Mouse (Mus musculus) adrenal gland, postnatal 25 days (tissue): ENCODE measurements around the gene Ptprc. TPM values are rescaled to one million over a fixed set of nuclear protein-coding genes. Genes with fewer than 3 reads are reported as not detected.

Source experiments
- DNase-seq: peaks from one replicate; pipeline ENCODE4 v3.0.0; 2021; ENCODE audit warnings: mixed read lengths
- total RNA-seq: library from RNA; stranded (reverse); gene quantifications from 2 replicates; pipeline ENCODE4 v1.2.3, GENCODE M21; 2021

Ptprc gene
- total RNA-seq, 1 experiment from 2014 or later = 5.7 TPM

DNA sequence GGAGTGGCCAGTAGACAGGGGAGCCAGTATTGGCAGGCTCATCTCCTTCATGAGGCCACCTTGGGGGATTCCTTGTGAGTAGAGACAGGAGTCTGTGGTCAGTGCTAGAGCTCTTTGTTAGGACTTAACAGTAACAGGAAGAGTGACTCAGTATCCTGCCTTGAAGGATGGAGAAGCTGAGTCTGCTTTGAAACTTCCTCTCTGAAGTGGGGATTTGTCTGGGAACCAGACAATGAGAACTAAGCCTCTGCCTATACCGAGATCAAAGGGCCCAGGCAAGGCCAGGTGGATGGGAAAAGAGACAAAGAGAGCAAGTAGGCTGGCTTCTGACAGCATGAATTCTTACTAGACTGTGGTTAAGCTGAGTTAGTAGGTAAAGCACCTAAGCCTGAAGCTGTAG lies 136.3 kb downstream of the Ptprc start:
- DNase-seq = no peak

DNA sequence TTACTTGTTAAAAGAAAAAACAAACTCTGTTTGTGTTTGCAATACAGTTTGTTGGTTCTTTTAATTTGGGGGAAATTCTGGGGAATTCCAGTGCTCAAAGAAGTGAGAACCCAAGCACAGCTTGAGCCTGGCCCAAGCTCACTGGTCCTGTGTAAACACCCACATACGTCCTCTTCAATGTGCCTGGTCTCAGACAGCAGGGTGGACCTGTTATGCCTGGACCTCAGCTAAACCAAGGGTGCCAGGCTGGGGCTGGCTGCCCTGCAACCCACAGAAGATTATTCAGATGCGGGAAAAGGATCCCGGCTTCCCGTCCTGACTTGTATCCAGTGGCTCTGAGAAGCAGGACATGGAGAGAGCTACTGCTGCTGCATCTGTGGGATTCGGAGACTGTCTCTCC lies 138.0 kb downstream of the Ptprc start:
- no peak for DNase-seq

- DNase-seq = no peak
Observed at GRCm38 (mm10) chr1:138029649-138030048, 145.9 kb downstream of the Ptprc start.

DNA sequence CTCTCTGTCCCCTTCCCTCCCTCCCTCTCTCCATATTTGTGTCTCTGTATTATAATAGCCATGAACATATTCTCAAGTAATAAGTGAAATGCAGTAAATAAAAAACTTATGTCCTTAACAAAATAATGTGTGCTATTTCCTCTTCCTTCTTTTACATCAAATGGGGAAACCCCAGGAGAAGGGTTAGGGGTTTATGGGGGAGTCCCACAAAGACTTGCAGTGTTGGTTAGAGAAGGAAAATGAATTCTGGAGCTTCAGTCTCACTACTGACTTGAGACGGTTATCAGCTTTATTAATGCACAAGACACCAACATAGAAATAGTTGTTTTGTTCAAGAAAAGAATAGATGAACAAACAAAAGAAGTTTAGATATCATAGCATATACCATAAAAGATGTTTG lies 150.2 kb downstream of the Ptprc start:
- no peak for DNase-seq

DNA sequence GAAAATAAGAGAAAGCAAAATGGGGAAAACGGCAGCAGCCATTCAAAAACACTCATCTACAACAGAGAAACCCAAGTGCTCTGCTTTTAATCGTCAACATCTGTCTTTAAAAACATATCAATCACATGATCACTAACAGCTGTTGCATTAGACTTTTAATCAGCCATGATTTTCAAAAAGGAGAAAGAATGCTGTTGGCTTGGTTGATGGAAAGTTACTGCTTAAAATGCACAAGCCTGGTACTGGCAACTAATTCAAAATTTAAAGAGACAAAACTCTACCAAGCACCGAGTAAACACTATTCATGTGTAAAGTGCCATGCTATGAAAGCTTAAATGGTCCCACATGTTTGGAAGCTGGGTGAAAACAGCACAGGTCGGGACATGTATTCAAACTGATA lies 151.9 kb downstream of the Ptprc start:
- DNase-seq = no peak

- DNase-seq = no peak
Observed at GRCm38 (mm10) chr1:138022918-138023295, 152.6 kb downstream of the Ptprc start.

DNA sequence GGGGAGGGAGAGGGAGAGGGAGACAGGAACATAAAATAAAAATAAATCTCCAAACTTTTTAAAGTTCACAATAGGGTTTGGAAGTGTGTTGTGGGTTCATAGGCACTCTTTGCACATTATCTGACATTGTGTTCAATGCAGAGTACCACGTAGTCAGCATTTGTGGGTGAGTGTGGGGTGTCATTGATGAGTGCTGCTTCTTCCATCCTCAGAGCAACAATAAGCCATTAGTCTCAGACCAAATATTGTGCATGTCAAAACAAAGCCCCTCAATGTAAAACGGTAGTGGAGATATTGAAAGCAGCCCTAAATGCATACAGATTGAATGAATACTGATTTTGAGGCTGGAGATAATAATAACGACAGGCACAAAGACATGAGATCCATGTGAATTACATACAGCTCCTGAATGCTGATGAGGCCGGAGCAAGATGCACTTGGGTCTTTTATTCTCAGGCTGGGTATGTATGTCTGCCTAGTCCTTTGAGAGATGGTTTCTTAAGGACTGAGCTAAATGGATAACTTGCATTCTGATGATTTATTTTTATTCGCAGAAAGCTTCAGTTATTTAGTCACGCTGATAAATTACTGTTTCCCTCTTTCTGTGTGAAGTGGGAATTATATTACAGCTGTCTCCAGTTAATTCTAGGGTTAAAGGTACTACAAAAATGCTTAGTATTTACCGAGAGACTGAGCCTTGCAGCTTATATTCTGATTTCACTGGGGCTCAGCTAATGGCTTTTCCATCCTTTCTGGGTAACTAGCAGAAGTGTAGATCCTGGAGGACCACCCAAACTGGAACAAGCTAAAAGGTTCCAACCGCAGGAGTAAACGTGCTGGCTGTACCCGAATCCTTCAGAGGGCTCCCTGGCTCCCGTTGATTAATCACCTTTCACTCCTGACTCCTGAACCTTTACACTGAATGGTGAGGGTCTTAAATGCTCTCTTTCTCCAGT lies 153.3 kb downstream of the Ptprc start:
- no peak for DNase-seq

Other genes with a start within 250 kb of the Ptprc start
- not detected in 2 replicates for gene Atp6v1g3, start 98.0 kb upstream of the Ptprc start, total RNA-seq